Mouse (Mus musculus) hindbrain, embryonic 11.5 days (tissue): ENCODE results near the gene Mmab. TPM values are rescaled to one million over a fixed set of nuclear protein-coding genes. Genes with fewer than 3 reads are reported as not detected.

Experiments
- ATAC-seq: fragments of 200-750 bp; cut with Nextera tagmentation; 2 replicates; pipeline ENCODE4 v1.8.0; 2017; ENCODE audit warnings: mild to moderate bottlenecking, moderate TSS enrichment, moderate library complexity; ENCODE audit not compliant: low FRiP score
- DNase-seq: peaks from one replicate; pipeline ENCODE4 v3.0.0-alpha.2; 2015; ENCODE audit warnings: low spot score
- H3K27ac ChIP-seq: fragments of 300-500 bp; sonication (generic); 2 replicates; pipeline ENCODE4 v1.5.1; 2014; ENCODE audit warnings: mild to moderate bottlenecking, low read depth, low read length
- H3K27me3 ChIP-seq: fragments of 300-500 bp; sonication (generic); 2 replicates; pipeline ENCODE4 v1.6.1; 2014; ENCODE audit warnings: mild to moderate bottlenecking, low read length, moderate library complexity, mixed read lengths; ENCODE audit not compliant: control insufficient read depth, insufficient read depth
- H3K36me3 ChIP-seq: fragments of 300-500 bp; sonication (generic); 2 replicates; pipeline ENCODE4 v1.6.1; 2014; ENCODE audit warnings: mild to moderate bottlenecking, low read length, moderate library complexity, mixed read lengths; ENCODE audit not compliant: control insufficient read depth, insufficient read depth
- H3K4me1 ChIP-seq: fragments of 300-500 bp; sonication (generic); replicated peaks from 2 replicates; pipeline ENCODE4 v1.6.1; 2014; ENCODE audit warnings: low read length, mixed read lengths; ENCODE audit not compliant: control insufficient read depth, insufficient read depth
- H3K4me2 ChIP-seq: fragments of 300-500 bp; sonication (generic); replicated peaks from 2 replicates; pipeline ENCODE4 v1.6.1; 2014; ENCODE audit warnings: mild to moderate bottlenecking, low read depth, low read length
- H3K4me3 ChIP-seq: fragments of 300-500 bp; sonication (generic); 2 replicates; pipeline ENCODE4 v1.5.1; 2014; ENCODE audit warnings: low read depth, low read length
- H3K9ac ChIP-seq: fragments of 300-500 bp; sonication (generic); 2 replicates; pipeline ENCODE4 v1.6.1; 2014; ENCODE audit warnings: low read depth, low read length
- H3K9me3 ChIP-seq: fragments of 300-500 bp; sonication (generic); 2 replicates; pipeline ENCODE4 v1.6.1; 2016; ENCODE audit warnings: low read length; ENCODE audit not compliant: control insufficient read depth
- WGBS: fragments of 180-500 bp; shearing (Covaris S2); extraction: QIAGEN DNeasy Blood & Tissue Kit; methylation state at CpG from one replicate; pipeline ENCODE4 v1.1.7; 2014; 5-methylcytosine and 5-hydroxymethylcytosine counted together
- polyA plus RNA-seq: library from polyadenylated mRNA; unstranded; fragments of >200 nt; fragmentation: Nextera tagmentation; extraction: Ambion mirVana; gene quantifications from 2 replicates; pipeline ENCODE4 v1.2.1, GENCODE M21; 2014

Gene Mmab
- polyA plus RNA-seq, 1 experiment from 2014 or later = 20.3 TPM

DNA sequence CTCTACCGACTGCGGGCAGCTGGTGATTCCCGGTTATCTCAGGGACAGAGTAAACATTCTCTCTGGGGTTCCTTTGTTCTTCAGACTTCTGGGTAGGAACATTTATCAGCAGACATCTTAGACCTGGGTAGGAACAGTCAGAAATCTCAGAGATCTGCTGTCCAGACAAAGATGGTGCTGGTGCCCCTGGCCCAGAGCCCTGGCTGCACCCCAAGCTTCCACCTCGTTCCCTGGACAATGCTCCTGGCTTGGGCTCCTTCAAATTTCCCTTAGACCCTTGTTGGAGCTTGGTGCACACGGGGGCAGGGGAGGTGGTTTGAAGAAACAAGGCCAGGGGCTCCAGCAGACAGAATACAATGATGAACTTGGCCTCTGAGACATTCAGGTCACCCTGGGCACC, 21.3 kb downstream of the Mmab start:
- DNase-seq (no peak), ATAC-seq (no peak)
- Histone ChIP-seq H3K9ac (no peak overlapping the region), H3K4me1 (no peaks in the 10 kb centered on the region), H3K4me2 (no peak overlapping the region), H3K27me3 (no peaks in the 10 kb centered on the region), H3K27ac (no peak overlapping the region), H3K4me3 (no peak overlapping the region), H3K9me3 (no peaks in the 10 kb centered on the region), H3K36me3 (0 out of 2 replicates have a peak, but pooled peaks cover 7% of the 10 kb centered on the region)
- WGBS = 39% methylated on average over 5 of the region's 5 CpGs

- no peak for ATAC-seq
- 0 out of 2 replicates have a peak, but pooled peaks cover 7% of the 10 kb centered on the region for H3K36me3 ChIP-seq
Observed at GRCm38 (mm10) chr5:114421561-114422298, 22.1 kb downstream of the Mmab start.

GRCm38 (mm10) chr5:114418541-114418940, 25.3 kb downstream of the Mmab start:
- WGBS = 82% methylated on average over 8 of the region's 8 CpGs
- Histone ChIP-seq H3K9me3 (no peaks in the 10 kb centered on the region), H3K4me3 (no peak overlapping the region), H3K27ac (no peak overlapping the region), H3K36me3 (0 out of 2 replicates have a peak, but pooled peaks cover 12% of the 10 kb centered on the region), H3K4me2 (no peak overlapping the region), H3K9ac (no peak overlapping the region), H3K27me3 (no peaks in the 10 kb centered on the region), H3K4me1 (no peaks in the 10 kb centered on the region)
- DNase-seq (peak; percentile 47), ATAC-seq (peak; percentile 12; the same call in 1 of the 2 replicates)

More at GRCm38 (mm10) chr5:114421561-114422298, 22.1 kb downstream of the Mmab start:
- DNase-seq = no peak
- Histone ChIP-seq H3K4me3 (no peak overlapping the region), H3K9ac (no peak overlapping the region), H3K4me1 (no peaks in the 10 kb centered on the region), H3K9me3 (no peaks in the 10 kb centered on the region), H3K4me2 (no peak overlapping the region), H3K27me3 (no peaks in the 10 kb centered on the region), H3K27ac (no peak overlapping the region)
- WGBS = 75% methylated on average over 11 of the region's 11 CpGs

DNA sequence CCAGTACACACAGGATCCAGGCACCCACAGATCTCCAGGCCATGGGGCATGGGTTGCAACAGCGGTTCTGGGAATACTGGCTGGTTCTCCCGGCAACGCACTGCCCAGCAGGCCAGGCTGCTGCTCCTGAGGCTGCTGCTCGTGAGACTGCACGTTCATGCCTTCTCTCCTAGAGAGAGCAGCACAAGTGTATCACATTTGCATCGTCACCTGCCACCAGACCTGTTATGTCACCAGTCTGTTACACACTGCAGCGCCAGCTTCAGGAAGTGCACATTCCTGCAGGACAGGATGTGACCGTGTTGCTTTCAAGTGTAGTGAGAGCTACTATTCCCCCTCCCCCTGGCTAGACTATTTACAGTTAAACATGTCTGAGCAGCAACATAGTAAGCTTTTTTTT, 27.0 kb downstream of the Mmab start:
- ATAC-seq (no peak), DNase-seq (no peak)
- H3K4me2 ChIP-seq = no peak overlapping the region
- H3K27me3 ChIP-seq = no peaks in the 10 kb centered on the region
- H3K9me3 ChIP-seq = no peaks in the 10 kb centered on the region
- H3K9ac ChIP-seq = no peak overlapping the region
- H3K27ac ChIP-seq = no peak overlapping the region
- WGBS = 89% methylated on average over 8 of the region's 8 CpGs
- H3K36me3 ChIP-seq = 0 out of 2 replicates have a peak, but pooled peaks cover 15% of the 10 kb centered on the region
- no peaks in the 10 kb centered on the region for H3K4me1 ChIP-seq
- no peak overlapping the region for H3K4me3 ChIP-seq

DNA sequence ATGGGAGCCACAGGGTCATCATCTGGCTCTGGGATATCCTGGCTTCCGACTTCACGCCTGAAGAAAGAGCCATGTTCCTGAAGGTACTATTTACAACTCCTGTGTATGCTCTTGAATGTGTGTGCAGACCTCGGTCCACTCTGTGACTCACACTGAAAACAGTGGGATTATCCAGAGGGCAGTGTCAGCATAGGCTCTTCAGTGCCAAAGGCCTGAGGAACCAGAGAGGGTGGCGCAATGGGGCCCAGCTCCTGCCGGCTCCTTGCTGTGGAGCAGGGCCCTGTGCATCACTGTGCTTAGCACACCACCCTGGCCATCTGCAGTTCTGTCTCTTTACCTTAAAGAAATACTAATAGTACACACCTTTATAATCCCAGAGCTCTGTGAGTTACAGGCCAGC, 28.3 kb downstream of the Mmab start:
- Histone ChIP-seq H3K4me1 (no peaks in the 10 kb centered on the region), H3K9me3 (no peaks in the 10 kb centered on the region), H3K27ac (no peak overlapping the region), H3K36me3 (peaks cover 18% of the 10 kb centered on the region; the same call in 1 of the 2 replicates), H3K4me3 (no peak overlapping the region), H3K9ac (no peak overlapping the region), H3K27me3 (no peaks in the 10 kb centered on the region), H3K4me2 (no peak overlapping the region)
- ATAC-seq = no peak
- 96% methylated on average over 5 of the region's 5 CpGs for WGBS
- DNase-seq = no peak

- H3K4me2 ChIP-seq = no peak overlapping the region
- peaks cover 21% of the 10 kb centered on the region; the same call in 1 of the 2 replicates for H3K36me3 ChIP-seq
- 80% methylated on average over 16 of the region's 16 CpGs for WGBS
- no peaks in the 10 kb centered on the region for H3K27me3 ChIP-seq
- no peaks in the 10 kb centered on the region for H3K9me3 ChIP-seq
- H3K4me1 ChIP-seq = no peaks in the 10 kb centered on the region
- no peak overlapping the region for H3K9ac ChIP-seq
- ATAC-seq = no peak
- DNase-seq = no peak
- H3K4me3 ChIP-seq = no peak overlapping the region
- H3K27ac ChIP-seq = no peak overlapping the region
Observed at GRCm38 (mm10) chr5:114413067-114413735, 30.7 kb downstream of the Mmab start.

DNA sequence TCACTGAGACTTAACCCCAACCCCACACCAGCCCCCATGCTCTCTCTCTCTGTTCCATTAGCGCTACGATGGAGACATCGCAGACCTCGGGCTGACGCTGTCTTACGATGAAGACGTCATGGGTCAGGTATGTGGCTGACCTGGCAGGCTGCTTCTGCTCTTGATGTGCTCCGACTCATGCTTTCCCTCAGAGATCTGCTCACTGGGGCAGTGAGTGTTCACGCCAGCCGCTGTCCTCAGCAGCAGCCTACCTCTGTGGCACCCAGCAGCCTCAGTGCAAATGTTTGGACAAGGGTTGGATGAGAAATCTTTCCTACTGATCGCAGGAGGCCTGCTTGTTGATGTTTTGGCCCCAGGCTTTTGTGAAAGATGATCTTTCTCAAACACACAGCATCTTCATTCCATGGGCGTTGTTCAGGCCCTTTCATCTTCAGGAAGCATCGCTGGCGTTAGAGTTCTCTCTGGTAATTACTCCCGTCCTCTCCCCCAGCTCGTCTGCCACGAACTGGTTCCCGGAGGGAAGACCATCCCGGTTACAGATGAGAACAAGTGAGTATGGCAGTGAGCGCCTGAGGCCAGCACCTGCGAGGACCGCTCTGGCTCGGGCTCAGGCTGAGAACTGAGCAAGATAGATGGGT, 31.4 kb downstream of the Mmab start:
- ATAC-seq = no peak
- WGBS = 84% methylated on average over 23 of the region's 23 CpGs
- peaks cover 25% of the 10 kb centered on the region; the same call in 1 of the 2 replicates for H3K36me3 ChIP-seq

GRCm38 (mm10) chr5:114410429-114410828, 33.4 kb downstream of the Mmab start:
- Histone ChIP-seq H3K4me1 (no peaks in the 10 kb centered on the region), H3K4me3 (no peak overlapping the region), H3K27me3 (no peaks in the 10 kb centered on the region), H3K27ac (no peak overlapping the region), H3K36me3 (peaks cover 29% of the 10 kb centered on the region; the same call in 1 of the 2 replicates), H3K9ac (no peak overlapping the region), H3K9me3 (no peaks in the 10 kb centered on the region), H3K4me2 (no peak overlapping the region)
- DNase-seq (no peak), ATAC-seq (no peak)
- WGBS = 89% methylated on average over 13 of the region's 13 CpGs

More for the DNA sequence above, 31.4 kb downstream of the Mmab start:
- H3K9me3 ChIP-seq = no peaks in the 10 kb centered on the region
- H3K4me2 ChIP-seq = no peak overlapping the region
- H3K4me3 ChIP-seq = no peak overlapping the region
- no peaks in the 10 kb centered on the region for H3K4me1 ChIP-seq
- DNase-seq = no peak
- H3K27ac ChIP-seq = no peak overlapping the region
- H3K9ac ChIP-seq = no peak overlapping the region
- no peaks in the 10 kb centered on the region for H3K27me3 ChIP-seq
